Mouse (Mus musculus) midbrain, embryonic 10.5 days (tissue): ENCODE data around the gene Gpr156. TPM values are rescaled to one million over a fixed set of nuclear protein-coding genes. Genes with fewer than 3 reads are reported as not detected.

ENCODE experiments used
- DNase-seq: peaks from one replicate; pipeline ENCODE4 v3.0.0-alpha.2; 2017; ENCODE audit warnings: low spot score
- H3K27ac ChIP-seq: fragments of 300-500 bp; sonication (generic); replicated peaks from 2 replicates; pipeline ENCODE4 v1.5.1; 2016; ENCODE audit warnings: mild to moderate bottlenecking
- H3K27me3 ChIP-seq: fragments of 300-500 bp; sonication (generic); 2 replicates; pipeline ENCODE4 v1.6.1; 2016; ENCODE audit warnings: low read depth, mild to moderate bottlenecking; ENCODE audit not compliant: poor library complexity, severe bottlenecking
- H3K36me3 ChIP-seq: fragments of 300-500 bp; sonication (generic); 2 replicates; pipeline ENCODE4 v1.6.1; 2016; ENCODE audit warnings: mild to moderate bottlenecking, moderate library complexity
- H3K4me1 ChIP-seq: fragments of 300-500 bp; sonication (generic); 2 replicates; pipeline ENCODE4 v1.6.1; 2016
- H3K4me3 ChIP-seq: fragments of 300-500 bp; sonication (generic); 2 replicates; pipeline ENCODE4 v1.5.1; 2016; ENCODE audit warnings: mild to moderate bottlenecking, moderate library complexity
- H3K9me3 ChIP-seq: fragments of 300-500 bp; sonication (generic); replicated peaks from 2 replicates; pipeline ENCODE4 v1.6.1; 2016; ENCODE audit warnings: mild to moderate bottlenecking
- WGBS: fragments of 180-500 bp; shearing (Covaris S2); methylation state at CpG from one replicate; pipeline ENCODE4 v1.1.7; 2016; 5-methylcytosine and 5-hydroxymethylcytosine counted together
- polyA plus RNA-seq: library from polyadenylated mRNA; unstranded; fragments of >200 nt; fragmentation: Nextera tagmentation; extraction: Ambion mirVana; gene quantifications from 2 replicates; pipeline ENCODE4 v1.2.1, GENCODE M21; 2016

Gpr156 gene
- 2.0 and 3.2 TPM in 2 replicates for polyA plus RNA-seq

DNA sequence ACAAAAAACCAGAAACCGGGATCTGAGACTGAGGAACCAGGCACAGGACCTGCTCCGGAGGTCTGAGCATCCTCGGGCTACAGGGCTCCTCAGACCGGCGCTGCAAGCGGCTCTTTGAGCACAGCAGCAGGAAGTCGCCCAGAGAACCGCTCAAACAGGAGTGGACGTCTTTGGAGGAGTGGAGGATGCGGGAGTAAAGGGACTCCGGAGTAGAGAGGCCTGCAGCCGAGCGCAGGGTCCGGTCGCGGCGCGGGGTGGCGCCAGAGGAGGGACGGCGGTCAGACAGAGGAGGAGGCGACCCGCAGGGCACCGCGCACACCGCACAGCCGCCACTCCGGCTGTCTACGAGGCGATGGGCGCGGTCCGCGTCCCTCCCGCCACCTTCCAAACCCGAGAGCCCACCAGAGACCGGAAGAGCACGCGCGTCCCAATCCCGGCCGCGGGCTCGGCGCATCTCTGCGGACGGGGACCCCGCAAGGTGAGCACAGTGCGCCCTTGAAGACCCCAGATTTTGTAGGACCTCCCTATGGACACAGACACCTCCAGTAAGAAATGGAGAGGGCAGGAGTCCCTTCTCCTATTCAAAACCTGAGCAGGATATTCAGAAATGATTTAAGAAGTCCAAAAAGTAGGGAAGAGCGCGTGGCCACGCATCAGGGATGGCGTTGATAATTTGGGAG lies at the start of gene Gpr156:
Gene Gpr156 (plus strand): TSS at position 359 of the 680 bp plus-strand sequence.
- DNase-seq: peak; percentile 71
- peaks cover 39% of the 10 kb centered on the region for H3K27me3 ChIP-seq
- peak within 1 kb of the TSS; percentile 60 for H3K4me3 ChIP-seq
- no peaks in the 10 kb centered on the region for H3K9me3 ChIP-seq
- no peaks in the 10 kb centered on the region for H3K36me3 ChIP-seq
- peaks cover 19% of the 10 kb centered on the region for H3K4me1 ChIP-seq
- H3K27ac ChIP-seq: peak within 1 kb of the TSS; percentile 79
- WGBS: 2% methylated on average over 53 of the region's 53 CpGs

DNA sequence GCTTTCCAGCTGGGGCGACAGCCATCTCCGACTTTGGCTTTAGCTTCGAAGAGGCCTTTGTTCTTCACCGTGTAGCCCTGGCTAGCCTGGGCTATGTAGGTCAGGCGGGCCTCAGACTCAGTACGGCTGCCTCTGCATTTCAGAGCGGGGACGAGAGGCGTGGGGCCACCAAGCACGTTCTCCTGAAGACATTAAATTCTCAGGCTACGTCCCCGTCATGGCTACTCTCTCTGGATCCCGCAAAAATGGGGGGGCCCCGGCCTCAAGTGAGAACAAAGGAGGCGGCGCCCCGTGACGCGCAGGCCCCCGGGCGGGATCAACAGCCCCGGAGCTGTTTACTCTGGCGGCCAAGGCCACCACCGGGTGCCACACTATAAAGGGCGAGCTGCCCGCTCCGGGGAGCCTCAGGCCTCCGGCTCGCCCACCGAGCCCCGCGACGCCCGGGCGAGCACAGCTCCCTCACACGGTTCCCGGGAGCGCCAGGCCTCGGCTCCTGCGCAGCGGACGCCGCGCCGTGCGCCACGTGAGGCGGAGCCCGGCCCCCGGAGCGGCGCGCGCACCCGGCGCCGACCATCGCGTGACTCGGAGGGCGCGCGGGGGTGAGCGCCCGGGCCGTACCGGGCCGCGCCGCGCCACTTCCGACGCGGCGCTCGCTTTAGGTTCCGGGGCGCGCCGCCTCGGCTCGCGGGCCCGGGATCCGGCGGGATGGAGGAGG lies 48.3 kb upstream of the Gpr156 start, which contains the start of gene Lrrc58:
Gene Lrrc58 (plus strand): TSS at position 599 of the 715 bp plus-strand sequence.
- Histone ChIP-seq H3K4me3 (peak within 1 kb of the TSS; percentile 82), H3K9me3 (no peaks in the 10 kb centered on the region), H3K27me3 (no peaks in the 10 kb centered on the region), H3K36me3 (peaks cover 28% of the 10 kb centered on the region), H3K27ac (peak within 1 kb of the TSS; percentile 98), H3K4me1 (peaks cover 28% of the 10 kb centered on the region)
- WGBS: under 1% methylated on average over 86 of the region's 86 CpGs
- DNase-seq: no peak

DNA sequence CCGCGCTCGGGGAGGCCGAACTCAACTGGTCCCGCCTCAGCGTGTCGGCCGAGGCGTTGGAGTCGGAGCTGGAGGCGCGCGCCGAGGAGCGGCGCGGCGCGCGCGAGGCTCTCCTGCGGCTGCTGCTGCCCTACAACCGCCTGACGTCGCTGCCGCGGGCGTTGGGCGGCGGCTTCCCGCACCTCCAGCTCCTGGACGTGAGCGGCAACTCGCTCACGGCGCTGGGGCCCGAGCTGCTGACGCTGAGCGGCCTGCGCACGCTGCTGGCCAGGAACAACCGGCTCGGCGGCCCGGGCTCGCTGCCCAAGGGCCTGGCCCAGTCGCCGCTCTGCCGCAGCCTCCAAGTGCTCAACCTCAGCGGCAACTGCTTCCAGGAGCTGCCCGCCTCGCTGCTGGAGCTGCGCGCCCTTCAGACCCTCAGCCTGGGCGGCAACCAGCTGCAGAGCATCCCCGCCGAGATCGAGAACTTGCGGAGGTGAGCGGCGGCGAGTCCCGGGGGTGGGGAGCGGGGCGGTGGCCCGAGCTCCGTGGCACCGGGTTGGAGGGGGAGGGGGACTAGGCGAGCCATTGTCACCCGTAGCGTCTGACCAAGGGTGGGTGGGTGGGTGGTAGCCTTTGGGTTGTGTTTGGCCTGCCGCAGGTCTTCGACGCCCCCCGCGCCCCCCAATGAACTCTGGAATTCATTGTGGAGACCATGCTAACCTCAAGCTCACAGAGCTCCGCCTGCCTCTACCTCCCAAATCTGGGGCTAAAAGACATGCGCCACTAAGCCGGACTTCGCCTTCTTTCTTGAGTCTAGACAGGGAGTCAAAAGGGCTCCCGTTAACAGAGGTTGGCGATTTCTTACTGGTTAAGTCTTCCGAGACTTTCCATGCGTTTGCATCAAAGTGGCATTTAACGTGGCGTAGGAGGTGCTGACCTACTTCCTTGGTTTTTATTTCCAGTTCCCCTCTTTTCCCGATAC lies 47.5 kb upstream of the Gpr156 start:
- under 1% methylated on average over 87 of the region's 87 CpGs for WGBS
- H3K4me3 ChIP-seq: peak overlapping the region; percentile 82
- H3K36me3 ChIP-seq: peaks cover 33% of the 10 kb centered on the region

DNA sequence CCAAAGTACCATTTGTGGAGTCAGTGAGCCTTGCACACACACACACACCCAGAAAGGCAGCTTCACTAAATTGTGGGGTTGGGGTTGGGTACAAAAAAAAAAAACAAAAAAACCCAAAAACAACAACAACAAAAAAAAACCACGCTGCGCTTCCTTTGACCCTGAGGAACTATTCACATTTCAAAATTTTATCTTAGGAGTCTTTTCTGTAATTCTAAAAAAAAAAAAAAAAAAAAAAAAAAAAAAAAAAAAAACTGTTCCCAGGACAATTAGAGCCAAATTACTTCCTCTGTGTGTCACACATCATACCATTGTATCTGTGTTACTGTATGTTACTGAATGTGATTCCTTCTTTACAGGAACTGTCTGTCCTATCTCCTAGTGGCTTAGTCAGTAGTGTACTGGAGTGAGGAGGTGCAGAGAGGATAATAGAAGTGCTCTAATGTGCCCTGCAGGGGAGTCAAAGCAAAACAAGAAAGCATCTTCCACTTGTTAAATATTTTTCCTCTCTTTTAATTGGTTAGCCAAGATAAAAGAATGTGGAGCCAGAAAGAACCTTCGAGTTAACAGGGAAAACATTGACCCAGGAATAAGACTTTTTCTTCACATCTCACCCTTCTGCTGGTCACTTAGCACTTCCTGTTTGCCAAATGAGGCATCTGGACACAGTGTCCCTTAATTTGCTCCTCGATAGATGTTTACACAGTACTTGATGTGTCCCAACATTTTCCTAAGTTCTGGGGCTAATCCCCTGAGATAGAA lies 46.6 kb upstream of the Gpr156 start:
- Histone ChIP-seq H3K4me3 (peak overlapping the region; percentile 82), H3K27me3 (no peaks in the 10 kb centered on the region), H3K4me1 (peaks cover 31% of the 10 kb centered on the region), H3K27ac (peak overlapping the region; percentile 98), H3K9me3 (no peaks in the 10 kb centered on the region), H3K36me3 (peaks cover 35% of the 10 kb centered on the region)
- 40% methylated on average over 4 of the region's 4 CpGs for WGBS
- DNase-seq: no peak

More for the DNA sequence above, 47.5 kb upstream of the Gpr156 start:
- Histone ChIP-seq H3K27ac (peak overlapping the region; percentile 98), H3K27me3 (no peaks in the 10 kb centered on the region), H3K4me1 (peaks cover 31% of the 10 kb centered on the region), H3K9me3 (no peaks in the 10 kb centered on the region)
- peak; percentile 84 for DNase-seq

DNA sequence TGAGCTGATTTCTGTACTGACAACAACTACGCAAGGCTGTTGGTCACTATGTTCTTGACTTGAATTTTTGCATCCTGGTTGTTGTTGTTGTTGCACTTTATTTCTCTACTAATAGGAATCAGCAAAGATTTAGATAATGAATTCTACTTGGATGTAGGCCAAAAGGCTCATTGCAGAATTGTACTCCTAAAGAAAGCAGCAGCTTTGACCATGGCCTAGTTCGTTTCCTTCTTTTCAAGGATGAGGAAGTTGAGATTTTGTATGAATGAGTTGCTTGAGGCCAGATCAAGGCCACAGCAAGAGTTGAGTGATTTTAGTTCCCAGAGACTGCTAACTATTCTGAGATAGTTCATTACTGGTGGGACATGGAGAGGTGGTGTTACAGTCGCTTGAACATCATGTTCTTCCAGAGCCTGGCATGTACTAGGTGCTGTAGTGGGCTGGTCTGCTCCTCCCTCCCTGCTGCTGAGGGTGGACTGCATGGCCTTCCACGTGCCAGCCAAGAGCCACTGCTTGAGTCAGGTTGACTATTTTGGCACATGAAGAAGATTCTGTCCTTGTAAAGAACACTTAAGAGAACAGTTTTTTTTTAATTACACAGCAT lies 45.1 kb upstream of the Gpr156 start:
- no peaks in the 10 kb centered on the region for H3K9me3 ChIP-seq
- H3K36me3 ChIP-seq: peaks cover 39% of the 10 kb centered on the region
- no peak overlapping the region for H3K27ac ChIP-seq
- WGBS: 93% methylated on average over 4 of the region's 4 CpGs
- peaks cover 31% of the 10 kb centered on the region for H3K4me1 ChIP-seq
- DNase-seq: no peak
- no peaks in the 10 kb centered on the region for H3K27me3 ChIP-seq
- H3K4me3 ChIP-seq: no peak overlapping the region

DNA sequence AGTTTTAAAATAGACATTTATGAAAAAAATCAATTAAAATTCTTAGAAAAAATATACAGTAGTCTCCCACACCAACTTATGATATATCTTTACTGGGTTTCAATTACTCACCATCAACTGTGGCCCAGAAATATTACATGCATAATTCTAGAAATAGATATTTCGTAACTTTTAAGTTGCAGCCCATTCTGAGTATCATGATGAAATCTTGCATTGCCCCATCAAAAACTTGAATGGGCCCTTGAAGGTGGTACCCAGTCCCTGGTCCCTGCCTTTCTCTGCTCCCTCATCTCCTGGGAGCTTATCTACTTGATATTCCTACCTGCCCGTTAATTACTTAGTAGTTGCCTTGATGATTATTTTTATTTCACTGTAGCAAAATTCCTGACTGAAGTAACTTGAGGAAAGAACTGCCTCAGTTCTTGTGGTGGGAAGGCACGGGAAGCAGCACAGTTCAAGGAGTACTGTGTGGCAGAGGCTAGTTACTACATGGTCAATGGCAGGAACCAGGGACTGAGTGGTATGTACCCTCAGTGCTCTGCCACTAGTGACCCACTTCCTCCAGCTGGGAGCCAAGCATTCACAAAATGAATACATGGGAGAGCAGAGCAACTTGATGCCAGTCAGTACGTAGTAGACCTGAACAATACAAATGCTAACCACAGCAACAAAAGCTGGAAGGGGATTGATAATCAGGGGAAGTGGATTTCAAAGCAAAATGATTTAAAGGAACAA lies 41.6 kb upstream of the Gpr156 start:
- WGBS: 87% methylated on average over 4 of the region's 4 CpGs
- no peak overlapping the region for H3K27ac ChIP-seq
- H3K36me3 ChIP-seq: peaks cover 73% of the 10 kb centered on the region

DNA sequence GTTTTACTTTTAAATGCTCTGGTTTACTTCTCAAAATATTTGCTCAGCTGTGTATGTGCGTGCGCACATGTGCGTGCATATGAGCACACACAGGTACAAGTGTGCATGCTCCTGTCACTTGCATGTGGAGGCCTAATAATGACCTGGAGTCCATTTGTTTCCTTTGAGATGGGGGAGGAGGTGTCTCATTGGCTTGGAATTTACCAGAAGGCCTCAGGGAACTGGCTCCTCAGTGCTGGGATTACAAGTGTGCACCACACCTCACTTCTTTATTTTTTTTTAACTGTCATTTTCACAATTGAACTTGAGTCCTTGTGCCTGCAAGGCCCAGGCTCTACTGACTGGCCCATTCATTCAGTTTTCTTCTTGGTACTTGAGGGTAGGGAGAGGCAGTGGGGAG lies 38.9 kb upstream of the Gpr156 start:
- H3K36me3 ChIP-seq: peaks cover 76% of the 10 kb centered on the region
- H3K4me1 ChIP-seq: peaks cover 3% of the 10 kb centered on the region; the same call in 1 of the 2 replicates
- no peak for DNase-seq
- no peak overlapping the region for H3K27ac ChIP-seq
- no peak overlapping the region for H3K4me3 ChIP-seq
- WGBS: 96% methylated on average over 3 of the region's 3 CpGs
- no peaks in the 10 kb centered on the region for H3K27me3 ChIP-seq
- no peaks in the 10 kb centered on the region for H3K9me3 ChIP-seq

More for the DNA sequence above, 41.6 kb upstream of the Gpr156 start:
- Histone ChIP-seq H3K4me1 (peaks cover 21% of the 10 kb centered on the region), H3K4me3 (no peak overlapping the region), H3K27me3 (no peaks in the 10 kb centered on the region), H3K9me3 (no peaks in the 10 kb centered on the region)
- no peak for DNase-seq

DNA sequence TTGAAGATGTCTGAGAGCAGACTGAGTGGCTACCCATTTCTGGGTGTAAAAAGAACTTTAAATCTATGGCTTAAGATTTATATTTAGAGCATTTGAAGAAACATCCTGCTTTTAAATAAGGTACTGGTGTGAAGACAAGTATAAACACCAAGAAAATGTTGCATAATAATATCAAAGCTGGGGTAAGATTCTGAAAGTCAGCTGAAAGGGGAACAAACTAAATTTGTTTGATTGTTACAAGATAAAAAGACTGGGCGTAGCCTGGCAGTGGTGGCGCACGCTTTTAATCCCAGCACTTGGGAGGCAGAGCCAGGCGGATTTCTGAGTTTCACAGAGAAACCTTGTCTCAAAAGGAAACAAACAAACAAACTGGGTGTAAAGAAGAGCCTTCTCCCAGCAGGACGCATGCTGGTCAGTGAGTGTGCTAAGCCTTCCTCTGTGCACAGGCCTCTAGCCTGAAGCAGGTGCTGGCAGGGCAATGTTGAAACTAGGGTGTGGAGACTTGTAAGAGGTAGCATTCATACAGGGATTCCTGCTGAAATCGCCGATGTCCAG lies 37.3 kb upstream of the Gpr156 start:
- no peaks in the 10 kb centered on the region for H3K9me3 ChIP-seq
- H3K4me1 ChIP-seq: no peaks in the 10 kb centered on the region
- DNase-seq: no peak
- no peak overlapping the region for H3K4me3 ChIP-seq
- no peak overlapping the region for H3K27ac ChIP-seq
- H3K36me3 ChIP-seq: peaks cover 83% of the 10 kb centered on the region
- H3K27me3 ChIP-seq: no peaks in the 10 kb centered on the region
- WGBS: 90% methylated on average over 7 of the region's 7 CpGs

DNA sequence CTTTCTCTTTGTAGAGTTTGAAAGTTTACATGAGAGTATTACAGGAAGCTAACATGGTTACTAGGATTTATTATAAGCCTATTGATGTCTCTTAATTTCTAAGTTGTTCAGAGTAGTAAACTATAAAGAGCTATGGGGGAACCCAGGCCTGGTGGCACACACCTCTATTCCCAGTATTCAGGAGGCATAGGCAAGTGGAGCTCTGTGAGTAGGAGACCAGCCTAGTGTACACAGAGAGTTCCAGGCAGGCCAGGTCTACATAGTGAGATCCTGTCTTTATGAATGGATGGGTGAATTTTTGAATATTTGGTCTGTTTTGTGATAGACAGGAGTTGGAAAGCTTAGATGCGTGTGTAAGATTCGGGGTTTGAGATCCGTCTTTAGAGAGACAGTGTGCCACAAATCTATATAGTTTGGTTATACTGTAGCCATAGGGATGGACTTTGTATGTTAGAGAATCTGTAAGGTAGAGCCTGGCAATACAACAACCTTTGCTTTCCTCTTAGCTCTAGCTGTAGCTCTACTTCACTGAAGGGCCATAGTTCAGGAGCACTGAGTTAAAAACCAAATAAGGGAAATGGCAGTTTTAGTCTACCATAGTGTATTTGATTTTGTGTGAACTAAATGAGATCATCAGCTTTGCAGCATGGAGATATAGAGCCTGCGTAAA lies 36.4 kb upstream of the Gpr156 start:
- H3K4me3 ChIP-seq: no peak overlapping the region
- no peaks in the 10 kb centered on the region for H3K9me3 ChIP-seq
- no peak overlapping the region for H3K27ac ChIP-seq
- peaks cover 83% of the 10 kb centered on the region for H3K36me3 ChIP-seq
- H3K4me1 ChIP-seq: no peaks in the 10 kb centered on the region
- DNase-seq: no peak
- H3K27me3 ChIP-seq: no peaks in the 10 kb centered on the region
- 95% methylated on average over 4 of the region's 4 CpGs for WGBS

DNA sequence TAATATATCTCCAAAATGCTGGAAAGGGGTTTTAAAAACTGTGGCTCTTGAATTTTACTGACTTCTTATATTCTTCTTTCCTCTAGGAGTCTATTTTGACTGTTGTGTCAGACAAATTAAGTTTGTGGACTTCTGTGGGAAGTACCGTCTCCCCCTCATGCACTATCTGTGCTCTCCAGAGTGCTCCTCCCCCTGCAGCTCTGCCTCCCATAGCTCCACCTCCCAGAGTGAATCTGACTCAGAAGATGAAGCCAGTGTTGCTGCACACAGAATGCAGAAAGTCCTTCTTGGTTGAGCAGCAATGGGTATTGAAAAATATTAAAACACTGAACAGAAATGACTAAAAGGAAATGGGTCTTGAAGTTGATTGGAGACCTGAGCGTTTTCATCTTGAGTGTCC lies 35.1 kb upstream of the Gpr156 start:
- Histone ChIP-seq H3K27ac (no peak overlapping the region), H3K4me1 (no peaks in the 10 kb centered on the region), H3K4me3 (no peak overlapping the region), H3K9me3 (no peaks in the 10 kb centered on the region), H3K27me3 (no peaks in the 10 kb centered on the region), H3K36me3 (peaks cover 83% of the 10 kb centered on the region)
- 90% methylated on average over 2 of the region's 2 CpGs for WGBS
- DNase-seq: no peak
